Mouse (Mus musculus) kidney, postnatal 14 days (tissue): ENCODE data around the gene Hao2.

Experiments
- DNase-seq: peaks from one replicate; pipeline ENCODE4 v3.0.0; 2022; ENCODE audit warnings: mixed read lengths

Gene Hao2

GRCm38 (mm10) chr3:98855160-98855559 is 37.9 kb downstream of the Hao2 start:
- no peak for DNase-seq

GRCm38 (mm10) chr3:98853685-98854084 is 39.4 kb downstream of the Hao2 start:
- DNase-seq = no peak

- no peak for DNase-seq
Measured at GRCm38 (mm10) chr3:98853051-98853450, 40.0 kb downstream of the Hao2 start.

- DNase-seq = no peak
Measured at GRCm38 (mm10) chr3:98852631-98853030, 40.4 kb downstream of the Hao2 start.

- no peak for DNase-seq
Measured at GRCm38 (mm10) chr3:98851853-98852252, 41.2 kb downstream of the Hao2 start.

- DNase-seq = no peak
Measured at GRCm38 (mm10) chr3:98850262-98850661, 42.8 kb downstream of the Hao2 start.

- DNase-seq = no peak
Measured at GRCm38 (mm10) chr3:98848898-98849297, 44.1 kb downstream of the Hao2 start.
